Mouse (Mus musculus) liver, postnatal 0 days (tissue): Measurements from ENCODE around the gene Aox2.

Source experiments
- CTCF ChIP-seq: sonication (generic); IDR thresholded peaks from 2 replicates; pipeline ENCODE4 v1.5.1; 2016; ENCODE audit warnings: antibody characterized with exemption, low read depth
- EP300 ChIP-seq: IDR thresholded peaks from 2 replicates; pipeline ENCODE4 v1.6.1; 2016; ENCODE audit warnings: antibody characterized with exemption, low read depth, mild to moderate bottlenecking

DNA sequence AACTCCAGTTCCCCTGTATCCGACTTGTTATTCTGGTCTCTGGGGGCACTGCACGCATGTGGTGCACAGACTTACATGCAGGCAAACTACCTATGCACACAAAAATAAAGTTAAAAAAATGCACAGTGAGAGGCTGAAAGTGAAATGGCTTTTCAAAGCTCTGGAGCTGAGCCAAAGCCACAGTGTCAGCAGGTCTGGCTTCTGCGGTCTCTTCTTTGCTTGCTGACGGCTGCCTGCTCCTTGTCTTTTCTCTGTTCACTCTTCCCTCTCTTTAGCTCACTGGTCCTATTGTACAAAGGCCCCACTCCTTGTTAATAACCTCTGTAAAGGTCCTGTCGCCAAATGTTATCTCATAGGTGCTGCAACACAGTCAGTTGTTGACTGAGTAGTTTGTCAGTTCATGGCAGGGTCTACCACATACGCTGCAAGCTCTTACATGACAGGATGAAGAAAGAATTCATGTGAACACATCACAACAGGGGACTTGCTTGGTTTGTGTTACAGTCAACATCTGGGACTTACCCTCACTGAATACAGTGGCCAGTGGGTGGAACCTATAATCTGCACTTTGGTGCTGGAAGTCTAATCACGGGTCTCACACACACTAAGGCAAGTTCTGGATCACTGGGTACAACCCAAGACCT lies 33.2 kb downstream of the Aox2 start:
- TF ChIP-seq CTCF: no peak
- TF ChIP-seq EP300: no peak
